Mouse (Mus musculus) cerebellum, adult 2 months (tissue): Measurements from ENCODE around the gene Clic5.

ENCODE experiments used
- CTCF ChIP-seq: fragments of 200-500 bp; IDR thresholded peaks from 2 replicates; pipeline ENCODE4 v1.5.1; 2011; ENCODE audit warnings: low read depth, mild to moderate bottlenecking, control low read depth, low read length, moderate library complexity, borderline replicate concordance; ENCODE audit not compliant: insufficient read depth
- POLR2A ChIP-seq: fragments of 200-500 bp; IDR thresholded peaks from 2 replicates; pipeline ENCODE4 v1.6.1; 2011; ENCODE audit warnings: low read length, control low read depth, borderline replicate concordance; ENCODE audit not compliant: insufficient read depth

DNA sequence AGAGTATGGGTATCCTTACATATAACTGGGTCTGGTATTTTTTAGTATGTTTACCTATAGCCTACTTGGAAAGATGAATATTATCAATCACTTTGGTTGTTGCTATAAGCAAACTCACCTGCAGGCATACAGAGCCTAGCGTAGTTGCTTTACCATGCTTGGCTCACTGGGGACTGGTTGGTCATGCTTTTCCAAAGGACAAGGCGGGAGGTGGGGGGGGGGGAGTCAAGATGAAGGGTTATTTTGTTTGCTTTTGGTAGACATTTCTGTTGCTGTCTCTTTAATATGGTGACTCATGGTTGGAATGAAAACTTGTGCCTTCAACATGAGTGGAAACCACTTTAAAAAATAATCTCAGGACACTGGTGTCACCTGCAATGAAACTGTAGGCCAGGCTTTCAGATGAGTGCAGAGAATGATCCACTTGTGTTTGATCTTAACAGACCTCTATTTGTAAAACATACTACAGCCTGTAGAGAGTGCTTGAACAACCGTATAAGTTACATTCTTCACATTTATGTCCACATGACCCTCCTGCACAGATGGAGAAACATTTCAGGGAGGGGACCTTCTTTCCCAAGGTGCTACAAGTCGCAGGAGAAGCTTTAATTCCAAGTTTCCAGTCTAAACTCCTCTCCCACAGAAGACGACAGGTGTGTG is 24.7 kb downstream of the Clic5 start:
- TF ChIP-seq POLR2A (no peak), CTCF (no peak)
